8 mouse cellular contexts compared by ENCODE assay signal in genomic region chr3:50816479-50816878, GRCm38 (mm10).
A peak's percentile ranks its signal among the peaks of the same experiment; 100 is the strongest.
DNase-seq lines count a peak whose midpoint lies in the region; ATAC-seq and TF ChIP-seq lines count a peak whose summit lies in the region.

No protein-coding gene starts in this region.

- H3K36me3 ChIP-seq in kidney, embryonic 15.5 days, result no peaks in the 10 kb centered on the region
- no peaks in the 10 kb centered on the region for H3K36me3 ChIP-seq in heart, postnatal 0 days (replicated peaks; ENCODE audit: control insufficient read depth, insufficient read depth, low read length)
- no peaks in the 10 kb centered on the region for H3K36me3 ChIP-seq in hindbrain, embryonic 10.5 days

- H3K27ac ChIP-seq in kidney, embryonic 15.5 days, result no peak overlapping the region
- H3K27ac ChIP-seq in heart, postnatal 0 days (ENCODE audit: low read depth), result no peak overlapping the region
- H3K27ac ChIP-seq in hindbrain, embryonic 10.5 days, result no peak overlapping the region

- TF ChIP-seq CTCF in heart, postnatal 0 days (IDR thresholded peaks at IDR 0.05; ENCODE audit: low read depth), result no peak

- H3K27me3 ChIP-seq in kidney, embryonic 15.5 days, result no peaks in the 10 kb centered on the region
- no peaks in the 10 kb centered on the region for H3K27me3 ChIP-seq in heart, postnatal 0 days (ENCODE audit: control insufficient read depth, insufficient read depth, low read length)
- H3K27me3 ChIP-seq in hindbrain, embryonic 10.5 days (ENCODE audit: insufficient read depth, poor library complexity, severe bottlenecking), result no peaks in the 10 kb centered on the region

- H3K9me3 ChIP-seq in kidney, embryonic 15.5 days (replicated peaks), result no peaks in the 10 kb centered on the region
- H3K9me3 ChIP-seq in heart, postnatal 0 days (replicated peaks; ENCODE audit: control insufficient read depth, low read length), result no peaks in the 10 kb centered on the region
- H3K9me3 ChIP-seq in hindbrain, embryonic 10.5 days, result no peaks in the 10 kb centered on the region

- ATAC-seq in kidney, embryonic 15.5 days (replicated peaks; ENCODE audit: low FRiP score), result peak; percentile 46; the same call in 1 of the 2 replicates
- peak; percentile 88 for ATAC-seq in frontal cortex, adult (ENCODE audit: low TSS enrichment)
- ATAC-seq in heart, postnatal 0 days (ENCODE audit: insufficient read depth, low read depth), result no peak; the same call in 1 of the 2 replicates
- no peak for ATAC-seq in CD4-positive, CD25-positive, alpha-beta regulatory T cell, adult 4 months

- H3K9ac ChIP-seq in kidney, embryonic 15.5 days, result no peak overlapping the region
- H3K9ac ChIP-seq in heart, postnatal 0 days (replicated peaks; ENCODE audit: low read depth, low read length), result no peak overlapping the region

- no peak overlapping the region for H3K4me2 ChIP-seq in kidney, embryonic 15.5 days
- peak overlapping the region; percentile 50 for H3K4me2 ChIP-seq in heart, postnatal 0 days (ENCODE audit: low read depth, low read length)

- H3K4me1 ChIP-seq in kidney, embryonic 15.5 days, result no peaks in the 10 kb centered on the region
- peaks cover 16% of the 10 kb centered on the region; the same call in 1 of the 2 replicates for H3K4me1 ChIP-seq in heart, postnatal 0 days (ENCODE audit: control insufficient read depth, insufficient read depth)
- 0 out of 2 replicates have a peak, but pooled peaks cover 4% of the 10 kb centered on the region for H3K4me1 ChIP-seq in hindbrain, embryonic 10.5 days (replicated peaks)

- no peak for DNase-seq in kidney, adult 9 months
- DNase-seq in heart, postnatal 0 days (ENCODE audit: low spot score), result peak; percentile 19
- peak; percentile 21 for DNase-seq in lung, postnatal 10 days
- no peak for DNase-seq in urinary bladder, postnatal 14 days (ENCODE audit: low spot score)
- no peak for DNase-seq in hindbrain, embryonic 10.5 days (ENCODE audit: low spot score)

- 52% methylated on average over 8 of the region's 8 CpGs for WGBS in kidney, embryonic 15.5 days
- WGBS in heart, postnatal 0 days, result 20% methylated on average over 8 of the region's 8 CpGs
- WGBS in hindbrain, embryonic 10.5 days, result 88% methylated on average over 8 of the region's 8 CpGs

- H3K4me3 ChIP-seq in kidney, embryonic 15.5 days (replicated peaks), result no peak overlapping the region
- peak overlapping the region; percentile 22 for H3K4me3 ChIP-seq in heart, postnatal 0 days (ENCODE audit: low read depth, low read length)
- no peak overlapping the region for H3K4me3 ChIP-seq in hindbrain, embryonic 10.5 days

- no peak for TF ChIP-seq EP300 in heart, postnatal 0 days (IDR thresholded peaks at IDR 0.05; ENCODE audit: low read depth)

Comparison
In these comparisons a context has a peak if more than half of its experiments do, and no peak if none do; other contexts are left out.
1. ATAC-seq: peak in kidney, embryonic 15.5 days (single experiment) and frontal cortex, adult (single experiment); none in heart, postnatal 0 days (single experiment) and CD4-positive, CD25-positive, alpha-beta regulatory T cell, adult 4 months (single experiment).
2. DNase-seq: peak in heart, postnatal 0 days (single experiment) and lung, postnatal 10 days (single experiment); none in kidney, adult 9 months (single experiment), urinary bladder, postnatal 14 days (single experiment) and hindbrain, embryonic 10.5 days (single experiment).